Mouse (Mus musculus): ENCODE results near the gene Pck2. TPM values are rescaled to one million over a fixed set of nuclear protein-coding genes. Genes with fewer than 3 reads are reported as not detected.
A peak's percentile ranks its signal among the peaks of the same experiment; 100 is the strongest.

Gene Pck2
- total and polyA plus RNA-seq, 3 experiments = 10.7 to 33.6 (median 23.9) TPM

DNA sequence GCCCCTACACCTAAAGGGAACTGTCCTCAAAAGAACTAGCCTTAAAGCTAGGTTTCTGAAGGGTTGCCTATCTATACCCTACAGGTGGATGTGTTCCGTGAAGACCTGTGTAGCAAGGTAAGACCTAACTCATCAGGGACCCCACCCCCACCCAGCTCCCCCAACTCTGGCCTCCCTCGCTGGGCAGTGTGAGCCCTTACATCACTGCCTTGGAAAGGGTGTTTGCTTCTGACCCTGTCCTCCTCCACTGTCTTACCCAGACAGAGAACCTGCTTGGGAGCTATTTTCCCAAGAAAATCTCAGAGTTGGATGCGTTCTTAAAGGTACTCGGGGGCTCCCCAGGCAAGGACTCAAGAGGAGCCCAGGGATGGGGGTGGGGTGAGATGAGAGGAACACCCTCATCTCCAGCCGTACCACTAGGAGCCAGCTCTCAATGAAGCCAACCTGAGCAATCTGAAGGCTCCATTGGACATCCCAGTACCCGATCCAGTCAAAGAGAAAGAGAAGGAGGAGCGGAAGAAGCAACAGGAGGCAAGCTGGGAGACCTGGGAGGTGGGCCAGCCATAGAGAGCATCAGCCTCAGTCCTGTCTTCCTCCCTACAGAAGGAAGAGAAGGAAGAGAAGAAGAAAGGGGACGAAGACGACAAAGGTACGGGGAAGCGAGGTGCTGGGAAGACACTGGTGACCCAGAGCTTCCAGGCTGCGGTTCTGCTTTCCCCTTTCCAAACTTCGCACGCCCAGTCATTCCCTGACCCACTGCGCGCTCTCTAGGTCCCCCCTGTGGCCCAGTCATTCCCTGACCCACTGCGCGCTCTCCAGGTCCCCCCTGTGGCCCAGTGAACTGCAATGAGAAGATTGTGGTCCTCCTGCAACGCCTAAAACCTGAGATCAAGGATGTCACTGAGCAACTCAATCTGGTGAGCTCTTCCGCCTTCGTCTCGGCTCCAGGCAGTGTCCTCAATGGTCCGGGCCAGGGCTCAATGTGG lies 39.7 kb downstream of the Pck2 start:
- no peak for DNase-seq (ENCODE audit: low spot score)
- Histone ChIP-seq H3K36me3 (replicated peaks) (peaks cover 40% of the 10 kb centered on the region), H3K4me1 (ENCODE audit: insufficient read depth, low read depth, low read length) (peaks cover 75% of the 10 kb centered on the region), H3K27me3 (ENCODE audit: insufficient read depth, low read length) (no peaks in the 10 kb centered on the region; the same call in 1 of the 2 replicates), H3K4me3 (ENCODE audit: low read depth, low read length) (peak overlapping the region; percentile 79; the same call in 1 of the 2 replicates), H3K9me3 (replicated peaks) (no peaks in the 10 kb centered on the region)
- TF ChIP-seq CTCF (IDR thresholded peaks at IDR 0.05; ENCODE audit: low read depth, low read length) = no peak
- TF ChIP-seq GATA1 (IDR thresholded peaks at IDR 0.05; ENCODE audit: borderline replicate concordance, low read length) = no peak
- TF ChIP-seq POLR2AphosphoS5 (IDR thresholded peaks at IDR 0.05; ENCODE audit: insufficient replicate concordance, low read depth, low read length) = no peak
- TF ChIP-seq GATA2 (IDR thresholded peaks at IDR 0.05; ENCODE audit: borderline replicate concordance, low read depth, low read length) = no peak
- no peak for TF ChIP-seq TAL1 (conservative IDR thresholded peaks at IDR 0.05; ENCODE audit: low read depth, low read length)
- no peak for ATAC-seq (ENCODE audit: extremely low read depth, insufficient number of reproducible peaks, low FRiP score, poor library complexity, severe bottlenecking)

DNA sequence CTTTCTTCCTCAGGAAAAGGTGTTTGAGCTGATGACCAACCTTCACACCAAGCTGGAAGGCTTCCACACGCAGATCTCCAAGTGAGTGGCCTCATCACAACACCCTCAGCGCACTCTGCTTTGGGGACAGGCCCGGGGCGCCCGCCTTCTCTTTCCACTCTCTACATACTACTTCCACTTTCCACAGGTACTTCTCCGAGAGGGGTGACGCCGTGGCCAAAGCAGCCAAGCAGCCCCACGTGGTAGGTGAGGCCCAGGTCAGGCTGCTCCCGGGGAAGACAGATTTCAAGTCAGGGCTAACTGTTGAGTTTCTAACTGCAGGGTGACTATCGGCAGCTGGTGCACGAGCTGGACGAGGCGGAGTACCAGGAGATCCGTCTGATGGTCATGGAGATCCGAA lies 40.7 kb downstream of the Pck2 start:
- peaks cover 40% of the 10 kb centered on the region for H3K36me3 ChIP-seq (replicated peaks)
- H3K4me1 ChIP-seq (ENCODE audit: insufficient read depth, low read depth, low read length) = peaks cover 77% of the 10 kb centered on the region
- no peak overlapping the region for H3K4me3 ChIP-seq (ENCODE audit: low read depth, low read length)
- no peaks in the 10 kb centered on the region for H3K27me3 ChIP-seq (ENCODE audit: insufficient read depth, low read length)
- DNase-seq (ENCODE audit: low spot score) (no peak), ATAC-seq (ENCODE audit: extremely low read depth, insufficient number of reproducible peaks, low FRiP score, poor library complexity, severe bottlenecking) (no peak)
- TF ChIP-seq GATA1 (IDR thresholded peaks at IDR 0.05; ENCODE audit: borderline replicate concordance, low read length) (no peak), TAL1 (conservative IDR thresholded peaks at IDR 0.05; ENCODE audit: low read depth, low read length) (no peak), CTCF (IDR thresholded peaks at IDR 0.05; ENCODE audit: low read depth, low read length) (no peak), POLR2AphosphoS5 (IDR thresholded peaks at IDR 0.05; ENCODE audit: insufficient replicate concordance, low read depth, low read length) (no peak), GATA2 (IDR thresholded peaks at IDR 0.05; ENCODE audit: borderline replicate concordance, low read depth, low read length) (no peak)
- H3K9me3 ChIP-seq (replicated peaks) = no peaks in the 10 kb centered on the region

DNA sequence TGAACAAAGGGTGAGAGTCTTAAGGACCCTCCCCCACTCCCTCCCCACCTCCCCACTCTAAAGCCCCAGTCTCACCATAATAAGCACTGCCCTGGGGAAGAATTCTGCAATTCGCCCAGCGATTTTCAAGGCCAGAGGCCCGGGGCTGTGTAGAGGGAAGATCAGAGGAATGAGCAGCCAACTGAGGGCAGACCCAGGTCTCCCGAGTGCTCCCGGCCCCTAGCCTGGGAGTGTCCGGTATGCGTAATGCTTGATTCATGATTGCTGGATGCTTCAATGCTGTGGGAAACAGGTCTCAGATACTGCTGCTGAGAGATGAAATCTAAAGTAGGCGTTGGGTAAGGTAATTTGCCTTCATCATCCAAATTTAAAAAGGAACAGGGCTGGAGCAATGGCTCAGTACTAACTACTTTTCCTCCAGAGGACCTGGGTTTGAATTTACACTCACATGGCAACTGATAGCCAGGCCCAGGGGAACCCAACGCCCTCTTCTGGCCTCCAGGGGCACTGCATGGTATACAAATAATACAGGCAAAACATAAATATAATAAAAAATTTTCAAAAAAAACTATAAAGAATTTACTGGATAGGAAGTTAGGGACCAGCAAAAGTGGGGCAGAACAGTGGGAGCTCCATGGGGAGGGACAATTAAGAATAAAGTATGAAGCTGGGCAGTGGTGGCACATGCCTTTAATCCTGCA lies 42.1 kb downstream of the Pck2 start:
- H3K4me1 ChIP-seq (ENCODE audit: insufficient read depth, low read depth, low read length) = peaks cover 80% of the 10 kb centered on the region
- TF ChIP-seq CTCF (IDR thresholded peaks at IDR 0.05; ENCODE audit: low read depth, low read length) (peak; percentile 13; the same call in 1 of the 2 replicates), POLR2AphosphoS5 (IDR thresholded peaks at IDR 0.05; ENCODE audit: insufficient replicate concordance, low read depth, low read length) (no peak)
- H3K4me3 ChIP-seq (ENCODE audit: low read depth, low read length) = no peak overlapping the region
- H3K27me3 ChIP-seq (ENCODE audit: insufficient read depth, low read length) = no peaks in the 10 kb centered on the region
- ATAC-seq (ENCODE audit: extremely low read depth, insufficient number of reproducible peaks, low FRiP score, poor library complexity, severe bottlenecking) (no peak), DNase-seq (ENCODE audit: low spot score) (no peak)
- peaks cover 43% of the 10 kb centered on the region for H3K36me3 ChIP-seq (replicated peaks)
- H3K9me3 ChIP-seq (replicated peaks) = no peaks in the 10 kb centered on the region

DNA sequence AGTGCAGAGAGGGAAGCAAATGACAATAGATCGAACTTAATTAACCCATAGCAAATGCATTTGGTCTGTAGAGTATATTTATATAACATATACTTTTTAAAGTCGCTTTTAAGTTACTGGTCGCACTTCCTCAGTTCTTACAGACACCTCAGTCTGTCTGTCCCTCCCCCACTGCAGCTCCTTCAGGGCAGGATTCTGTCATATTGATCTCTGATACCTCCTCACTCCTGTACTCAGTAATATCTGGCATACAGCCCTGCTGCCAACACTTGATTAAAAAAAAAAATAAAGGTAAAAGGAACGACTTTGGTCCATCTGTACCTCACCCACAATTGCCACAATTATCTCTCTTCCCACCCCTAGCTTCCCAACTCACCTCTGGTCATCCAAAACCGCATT lies 44.2 kb downstream of the Pck2 start:
- DNase-seq (ENCODE audit: low spot score) = no peak
- no peaks in the 10 kb centered on the region for H3K9me3 ChIP-seq (replicated peaks)
- TF ChIP-seq POLR2AphosphoS5 (IDR thresholded peaks at IDR 0.05; ENCODE audit: insufficient replicate concordance, low read depth, low read length) (no peak), GATA1 (IDR thresholded peaks at IDR 0.05; ENCODE audit: borderline replicate concordance, low read length) (no peak), TAL1 (conservative IDR thresholded peaks at IDR 0.05; ENCODE audit: low read depth, low read length) (no peak), GATA2 (IDR thresholded peaks at IDR 0.05; ENCODE audit: borderline replicate concordance, low read depth, low read length) (no peak)
- no peak for ATAC-seq (ENCODE audit: extremely low read depth, insufficient number of reproducible peaks, low FRiP score, poor library complexity, severe bottlenecking)
- peak overlapping the region; percentile 90 for H3K4me3 ChIP-seq (ENCODE audit: low read depth, low read length)
- H3K36me3 ChIP-seq (replicated peaks) = peaks cover 62% of the 10 kb centered on the region
- H3K27me3 ChIP-seq (ENCODE audit: insufficient read depth, low read length) = no peaks in the 10 kb centered on the region
- peaks cover 80% of the 10 kb centered on the region for H3K4me1 ChIP-seq (ENCODE audit: insufficient read depth, low read depth, low read length)

DNA sequence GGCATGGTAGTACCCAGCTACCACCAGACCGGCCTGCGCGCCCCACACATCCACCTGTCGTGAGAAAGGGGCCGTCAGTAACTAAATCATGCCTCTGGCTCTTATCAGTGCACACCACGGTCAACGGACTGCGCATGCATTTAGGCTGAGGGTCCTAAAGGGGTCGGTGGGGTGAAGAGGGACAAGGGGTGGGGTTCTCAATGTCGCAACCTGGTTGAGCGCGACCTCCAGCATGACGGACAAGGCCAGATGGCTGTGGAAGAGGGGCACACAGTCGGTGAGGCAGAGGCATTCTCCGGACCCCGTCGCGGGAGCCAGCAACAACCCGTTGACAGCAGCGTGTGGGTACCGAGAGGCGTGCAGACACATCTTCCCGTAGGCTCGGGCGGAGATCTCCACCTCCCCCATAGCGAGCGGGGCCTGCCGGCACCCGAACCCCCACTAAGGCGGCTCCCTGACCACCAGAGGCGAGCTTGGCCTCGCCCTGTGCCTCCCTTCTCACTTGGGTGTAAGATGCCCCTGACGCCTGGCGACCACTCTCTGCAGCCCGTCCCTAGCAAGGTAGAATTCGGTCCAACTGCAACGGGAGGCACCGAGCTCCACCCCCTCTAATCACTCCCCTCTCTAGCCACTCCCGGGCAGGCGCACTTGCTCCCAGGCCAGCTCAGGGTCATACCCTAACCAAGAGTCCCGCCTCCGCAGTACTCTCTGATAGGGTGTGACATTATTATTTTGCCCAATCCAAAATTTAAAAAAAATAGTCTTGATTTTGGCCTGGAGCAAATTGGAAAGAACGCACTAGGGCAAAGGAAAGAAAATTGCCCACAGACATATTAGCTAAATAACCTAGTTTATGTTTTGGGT lies 44.9 kb downstream of the Pck2 start, which contains the start of gene Emc9:
Gene Emc9, minus strand, starts transcription at position 601 of the 864 bp plus-strand sequence.
- peak; percentile 76 for ATAC-seq (ENCODE audit: extremely low read depth, insufficient number of reproducible peaks, low FRiP score, poor library complexity, severe bottlenecking)
- Histone ChIP-seq H3K9me3 (replicated peaks) (no peaks in the 10 kb centered on the region), H3K4me3 (ENCODE audit: low read depth, low read length) (peak within 1 kb of the TSS; percentile 90), H3K4me1 (ENCODE audit: insufficient read depth, low read depth, low read length) (peaks cover 80% of the 10 kb centered on the region), H3K36me3 (replicated peaks) (peaks cover 61% of the 10 kb centered on the region), H3K27me3 (ENCODE audit: insufficient read depth, low read length) (no peaks in the 10 kb centered on the region)
- DNase-seq (ENCODE audit: low spot score) = peak; percentile 90
- TF ChIP-seq TAL1 (conservative IDR thresholded peaks at IDR 0.05; ENCODE audit: low read depth, low read length) = no peak
- no peak for TF ChIP-seq GATA2 (IDR thresholded peaks at IDR 0.05; ENCODE audit: borderline replicate concordance, low read depth, low read length)
- TF ChIP-seq POLR2AphosphoS5 (IDR thresholded peaks at IDR 0.05; ENCODE audit: insufficient replicate concordance, low read depth, low read length) = no peak
- TF ChIP-seq GATA1 (IDR thresholded peaks at IDR 0.05; ENCODE audit: borderline replicate concordance, low read length) = no peak
- TF ChIP-seq CTCF (IDR thresholded peaks at IDR 0.05; ENCODE audit: low read depth, low read length) = no peak

Data from G1E (cell line).